Comparison of ENCODE assay signal across 3 mouse cellular contexts in genomic region chr17:56629800-56630781, GRCm38 (mm10). TPM values are rescaled to one million over a fixed set of nuclear protein-coding genes. Genes with fewer than 3 reads are reported as not detected.
"Had no signal": no experiment of that assay in that cellular context is flagged by ENCODE, and none has a peak within 500 bp of the region (broad histone marks: within the 10 kb centered on the region; RNA-seq: fewer than 3 reads in every experiment).

No protein-coding gene starts in this region.

RNA-seq across cellular contexts. Expression of gene Catsperd, which starts 2.1 kb away (rescaled TPM):
- total RNA-seq: gastrocnemius, postnatal 25 days; gastrocnemius, postnatal 4 days; heart, postnatal 25 days had no signal
